Mouse (Mus musculus) mesoderm, embryonic 11.5 days (tissue): Measurements from ENCODE around the gene Stom.
A peak's percentile ranks its signal among the peaks of the same experiment; 100 is the strongest.

Experiments
- DNase-seq: peaks from one replicate; pipeline ENCODE4 v3.0.0-alpha.2; 2012; ENCODE audit warnings: low read depth, low spot score

The Stom gene

DNA sequence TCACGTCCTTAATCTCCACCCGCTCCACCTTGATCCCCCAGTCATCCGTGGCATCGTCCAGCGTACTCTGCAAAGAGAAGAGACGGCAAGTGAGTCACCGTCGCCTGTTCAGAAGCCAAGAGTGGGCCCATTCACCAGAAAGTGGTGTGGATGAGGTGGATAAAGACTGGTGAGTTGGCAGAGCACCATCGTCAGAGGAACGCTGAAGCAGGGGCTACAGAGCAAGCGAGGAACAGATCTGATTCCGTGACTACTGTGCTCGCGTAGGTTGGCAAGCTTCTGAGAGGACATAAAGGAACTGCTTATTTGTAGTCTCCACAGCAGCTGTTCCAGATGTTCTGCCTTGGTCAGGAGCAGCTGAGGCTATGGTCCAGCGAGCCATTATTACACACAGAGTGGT is 16.4 kb downstream of the Stom start:
- DNase-seq, result no peak

DNA sequence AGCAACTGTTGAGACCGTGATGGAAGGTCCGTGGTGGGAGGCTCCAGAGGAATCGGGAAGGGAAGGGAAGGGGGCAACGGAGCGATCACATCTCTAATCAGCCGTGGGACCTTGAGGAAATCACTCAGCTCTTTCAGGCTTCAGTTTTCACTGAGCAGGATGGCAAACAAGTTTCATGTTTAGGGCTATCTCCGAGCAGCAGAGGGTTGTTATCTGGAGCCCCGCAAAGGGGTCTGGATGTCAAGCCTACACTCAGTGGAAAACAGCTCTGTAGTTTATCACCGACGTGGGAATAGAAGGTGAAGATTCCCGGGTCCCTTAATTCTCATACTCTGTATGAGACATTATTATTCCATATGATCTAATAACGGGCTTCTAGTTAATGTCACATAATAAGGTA is 18.4 kb downstream of the Stom start:
- DNase-seq, result no peak

DNA sequence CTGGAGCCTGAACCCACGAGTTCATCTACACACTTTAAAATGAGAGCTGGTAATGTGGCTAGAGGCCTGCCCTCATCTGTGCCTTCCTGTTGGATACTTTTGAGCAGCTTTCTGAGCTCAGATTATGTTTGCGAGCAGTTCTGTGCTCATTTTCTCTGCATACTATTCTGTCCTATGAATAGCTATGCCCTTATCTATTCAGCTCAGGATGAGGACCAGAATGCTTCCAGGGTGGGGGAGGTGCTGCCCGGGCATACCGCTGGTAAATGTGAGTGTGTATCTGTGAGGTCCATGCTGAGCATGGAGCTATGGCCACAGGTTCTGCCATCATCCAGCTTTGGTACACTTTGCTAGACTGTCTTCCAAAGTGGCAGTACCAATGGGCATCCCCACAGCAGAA is 19.2 kb downstream of the Stom start:
- DNase-seq, result no peak

DNA sequence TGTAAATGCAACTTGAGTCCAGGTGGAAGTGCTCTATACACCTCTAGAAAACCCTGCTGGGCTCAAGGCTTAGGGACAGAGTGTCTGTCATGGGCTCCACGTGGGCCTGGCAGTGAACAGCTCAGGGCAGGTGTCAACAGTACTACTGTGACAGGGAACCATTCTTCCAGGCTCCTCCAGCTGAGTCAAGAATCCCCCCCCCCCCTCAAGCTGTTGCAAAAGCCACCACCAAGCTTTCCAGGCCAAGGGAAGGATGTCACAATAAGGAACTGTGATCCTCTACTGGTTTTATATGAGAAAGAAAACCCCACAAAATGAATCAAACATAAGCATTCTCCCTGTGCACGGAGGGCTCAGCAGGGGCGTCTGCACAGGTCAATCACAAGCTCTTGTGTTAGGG is 22.5 kb downstream of the Stom start:
- DNase-seq, result no peak

DNA sequence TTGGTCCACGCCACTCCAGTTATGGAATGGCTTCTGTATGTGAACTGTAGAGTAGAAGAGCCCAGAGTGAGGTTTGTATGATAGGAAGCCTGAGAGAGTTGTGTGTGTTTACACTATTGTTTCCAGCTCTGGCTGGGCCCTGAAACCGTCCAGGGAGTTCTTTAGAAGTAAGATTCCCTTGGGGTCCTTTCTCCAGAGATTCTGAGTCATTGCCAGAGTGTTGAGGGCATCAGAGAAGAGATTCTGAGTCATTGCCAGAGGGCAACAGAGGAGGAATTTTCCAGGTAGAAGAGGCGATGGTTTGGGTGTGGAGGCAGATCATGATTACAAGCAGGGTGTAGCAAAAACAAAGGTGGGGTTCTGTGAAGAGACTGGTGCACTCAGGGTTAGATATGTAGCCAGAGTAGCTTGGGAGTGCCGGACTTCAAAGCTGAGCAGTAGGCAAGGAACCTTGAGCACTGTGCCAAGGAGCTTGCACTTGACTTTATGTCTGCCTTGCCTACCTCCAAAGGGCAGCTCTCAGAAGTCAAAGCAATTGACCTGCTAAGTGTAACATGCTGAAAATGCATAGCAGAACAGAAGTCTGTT is 26.8 kb downstream of the Stom start:
- no peak for DNase-seq

DNA sequence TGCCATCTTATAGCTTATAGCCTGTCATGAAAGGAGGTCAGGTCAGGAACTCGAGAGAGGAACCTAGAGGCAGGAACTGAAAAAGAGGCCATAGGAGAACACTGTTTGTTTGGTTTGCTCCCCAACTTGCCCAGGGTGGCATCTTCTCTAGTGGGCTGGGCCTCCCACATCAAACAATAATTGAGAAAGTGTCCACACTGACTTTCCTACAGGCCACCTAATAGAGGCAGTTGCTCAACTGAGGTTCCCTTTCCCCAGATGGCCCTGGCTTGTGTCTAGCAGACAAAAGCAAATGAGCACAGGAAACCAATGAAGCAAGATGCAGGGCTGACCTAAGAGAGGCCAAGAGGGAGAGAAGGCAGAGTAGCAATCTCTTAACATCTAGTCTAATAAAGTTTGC is 28.6 kb downstream of the Stom start:
- no peak for DNase-seq

DNA sequence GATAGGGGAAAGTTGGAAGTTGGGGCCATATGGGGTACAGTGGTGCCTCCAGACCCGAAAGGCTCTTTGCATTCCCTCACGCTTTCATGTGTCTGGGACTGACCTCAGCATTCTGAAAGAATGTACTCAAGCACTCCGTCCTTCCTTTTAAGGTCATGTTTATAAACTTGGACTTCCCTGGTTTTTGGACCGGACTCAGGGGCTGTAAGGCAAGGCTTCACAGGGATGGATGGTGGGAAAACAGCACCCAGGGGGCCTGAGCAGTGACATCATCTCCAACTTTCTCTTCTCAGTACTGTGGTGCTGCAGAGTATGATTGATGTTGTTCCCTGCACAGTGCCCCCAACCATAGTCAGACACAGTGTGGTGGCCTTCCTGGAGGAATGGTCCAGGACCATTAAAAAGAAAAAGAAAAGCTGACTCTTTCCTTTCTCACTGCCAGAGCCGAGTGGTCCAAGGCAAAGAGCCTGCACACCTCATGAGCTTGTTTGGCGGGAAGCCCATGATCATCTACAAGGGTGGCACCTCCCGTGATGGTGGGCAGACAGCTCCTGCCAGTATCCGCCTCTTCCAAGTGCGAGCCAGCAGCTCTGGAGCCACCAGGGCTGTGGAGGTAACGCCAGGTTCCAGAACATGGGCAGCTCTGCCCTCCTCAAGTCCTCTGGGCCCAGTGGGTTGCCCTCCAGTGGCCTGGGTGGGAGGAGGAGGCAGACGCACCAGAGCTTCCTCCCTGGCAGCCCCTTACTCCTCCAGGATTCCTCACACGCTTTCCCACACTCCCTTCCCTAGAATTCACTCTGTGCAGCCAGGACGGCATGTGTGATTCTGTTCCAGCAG is 34.5 kb downstream of the Stom start:
- no peak for DNase-seq

DNA sequence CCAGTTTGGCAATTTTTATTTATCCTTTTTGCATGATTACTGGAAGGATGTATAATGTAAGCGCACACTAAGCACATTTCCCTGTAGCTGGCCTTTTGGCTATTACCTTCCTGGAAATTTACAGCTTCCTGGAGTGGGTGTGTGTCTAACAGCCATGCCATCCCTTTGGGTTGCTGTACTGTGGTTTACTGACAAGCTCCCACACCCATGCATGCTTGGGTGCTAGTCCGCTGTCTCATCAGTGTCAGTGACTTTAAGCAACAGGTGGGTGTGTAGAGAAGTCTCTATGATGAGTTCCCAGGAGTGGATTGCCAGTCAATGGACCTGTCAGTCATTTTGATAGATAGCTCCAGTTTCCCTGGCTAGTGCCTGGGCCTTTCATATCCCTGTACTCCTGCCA is 37.3 kb downstream of the Stom start:
- no peak for DNase-seq

DNA sequence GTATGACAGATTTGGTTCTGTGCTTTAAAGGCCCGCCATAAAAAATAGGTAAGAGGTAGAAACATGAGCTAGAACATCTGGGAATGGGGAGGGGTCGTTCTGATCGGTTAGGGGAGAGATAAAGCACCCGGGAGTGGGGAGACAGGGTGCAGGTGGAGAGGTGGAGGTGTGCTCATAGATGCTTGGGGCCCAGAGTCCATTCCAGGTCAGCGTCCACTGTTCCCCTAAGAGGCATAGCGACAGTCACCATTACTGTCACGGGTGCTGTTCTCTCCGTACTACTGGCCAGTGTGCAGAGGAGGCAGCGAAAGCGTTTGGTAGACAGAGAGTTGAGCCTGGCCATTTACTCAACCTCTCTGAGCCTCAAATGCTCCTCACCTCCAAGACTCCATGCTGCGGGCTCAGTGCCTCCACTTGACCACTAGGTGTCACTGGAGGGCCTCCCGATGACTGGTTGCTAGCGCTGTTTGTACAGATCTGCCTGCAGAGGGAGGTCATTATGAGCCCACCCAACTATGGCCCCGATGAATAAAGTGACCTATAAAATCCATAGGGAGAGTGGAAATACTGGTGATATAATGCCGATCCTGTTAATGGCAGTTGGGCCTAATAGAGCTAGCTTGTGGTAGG is 39.0 kb downstream of the Stom start:
- peak; percentile 86 for DNase-seq

DNA sequence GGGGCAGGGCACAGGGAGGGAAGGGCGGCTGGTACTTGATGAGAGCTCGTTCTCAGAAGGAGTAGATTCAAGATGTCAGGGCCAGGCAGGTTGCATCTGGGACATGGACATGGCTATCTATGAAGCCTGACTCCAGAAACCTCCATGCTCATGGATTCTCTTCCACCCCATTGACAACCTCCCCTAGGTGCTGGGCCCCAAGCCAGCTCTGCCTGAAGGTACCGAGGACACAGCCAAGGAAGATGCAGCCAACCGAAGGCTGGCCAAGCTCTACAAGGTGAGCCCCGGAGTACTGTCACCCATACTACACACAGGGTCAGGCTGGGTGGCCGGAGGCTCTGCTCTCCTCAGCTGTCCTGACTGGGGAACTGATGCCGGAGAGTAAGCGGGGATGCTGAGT is 43.5 kb downstream of the Stom start:
- DNase-seq, result no peak

DNA sequence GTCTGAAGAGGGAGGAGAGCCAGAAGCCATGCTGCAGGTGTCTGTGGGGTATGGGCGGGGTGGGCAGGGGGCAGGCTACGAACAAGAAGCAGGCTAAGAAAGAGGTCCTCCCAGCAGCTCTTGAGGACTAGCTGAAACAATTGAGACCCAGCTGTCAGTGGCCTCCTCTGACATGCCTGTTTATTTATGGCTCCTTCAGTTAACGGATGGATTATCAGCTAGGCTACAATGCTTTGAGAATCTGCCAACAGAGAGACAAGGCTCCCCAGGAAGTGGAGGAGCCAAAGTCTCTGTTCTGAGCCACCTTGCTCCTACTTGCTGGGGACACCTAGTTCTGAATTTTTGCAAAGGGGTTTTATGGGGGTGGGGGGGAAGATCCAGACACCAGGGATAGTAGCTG is 44.1 kb downstream of the Stom start:
- DNase-seq, result no peak

DNA sequence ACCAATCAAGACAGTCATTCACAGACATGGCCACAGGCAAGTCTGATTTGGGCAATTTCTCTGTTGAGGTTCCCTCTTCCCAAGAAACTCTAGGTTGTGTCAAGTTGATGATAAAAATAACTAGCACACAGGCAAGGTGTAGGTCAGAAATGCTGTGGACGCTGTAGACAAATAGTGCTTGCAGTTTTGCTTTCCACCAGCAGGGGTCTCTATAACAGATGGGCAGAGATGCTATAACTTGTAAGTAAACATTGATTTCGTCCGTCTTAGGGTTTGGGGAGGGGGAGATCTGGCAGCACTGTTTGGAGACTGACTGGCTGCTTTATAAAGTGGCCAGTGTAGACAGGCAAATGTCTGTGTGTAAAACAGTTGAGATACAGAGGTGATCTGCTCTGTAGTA is 44.9 kb downstream of the Stom start:
- DNase-seq, result peak; percentile 67

DNA sequence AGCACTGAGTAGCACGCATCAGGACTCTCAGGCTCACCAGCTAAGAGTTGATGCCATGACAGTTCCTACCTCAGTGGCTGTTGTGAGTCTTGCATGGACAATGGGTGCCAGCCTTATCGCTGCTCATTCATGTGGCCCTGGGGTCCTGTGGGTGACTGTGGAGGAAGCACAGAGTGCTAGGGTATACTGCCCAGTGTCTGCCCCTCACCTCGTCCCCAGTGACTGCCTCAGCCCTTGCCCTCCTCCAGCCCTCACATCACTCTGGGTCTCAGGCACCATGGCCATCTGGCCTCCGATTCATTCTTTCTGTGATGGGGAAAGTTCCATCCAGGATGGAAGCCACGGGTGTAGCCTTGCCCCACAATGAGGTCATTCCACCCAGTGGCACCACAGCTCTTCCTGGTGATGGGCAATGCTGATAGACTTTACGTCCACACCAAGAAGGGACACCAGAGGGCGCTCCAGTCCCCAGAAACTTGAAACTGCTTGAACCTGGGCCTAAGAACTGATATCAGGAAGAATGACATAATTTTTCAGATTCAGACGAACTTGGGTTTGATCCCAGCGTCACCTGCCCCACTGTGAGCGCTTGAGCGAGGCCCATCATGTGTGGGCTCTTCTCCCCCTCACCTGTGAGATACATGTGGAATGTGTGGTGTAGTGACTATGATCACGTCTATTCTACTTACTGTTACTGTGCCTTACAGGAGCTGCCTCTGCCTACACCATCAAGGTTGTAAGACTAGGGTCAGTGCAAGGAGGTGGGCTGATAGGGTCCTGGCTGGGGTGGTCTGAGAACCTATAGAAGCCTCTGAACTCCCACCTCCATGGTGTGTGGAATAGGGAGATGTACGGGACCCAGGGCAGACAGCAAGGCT is 47.8 kb downstream of the Stom start:
- peak; percentile 80 for DNase-seq

DNA sequence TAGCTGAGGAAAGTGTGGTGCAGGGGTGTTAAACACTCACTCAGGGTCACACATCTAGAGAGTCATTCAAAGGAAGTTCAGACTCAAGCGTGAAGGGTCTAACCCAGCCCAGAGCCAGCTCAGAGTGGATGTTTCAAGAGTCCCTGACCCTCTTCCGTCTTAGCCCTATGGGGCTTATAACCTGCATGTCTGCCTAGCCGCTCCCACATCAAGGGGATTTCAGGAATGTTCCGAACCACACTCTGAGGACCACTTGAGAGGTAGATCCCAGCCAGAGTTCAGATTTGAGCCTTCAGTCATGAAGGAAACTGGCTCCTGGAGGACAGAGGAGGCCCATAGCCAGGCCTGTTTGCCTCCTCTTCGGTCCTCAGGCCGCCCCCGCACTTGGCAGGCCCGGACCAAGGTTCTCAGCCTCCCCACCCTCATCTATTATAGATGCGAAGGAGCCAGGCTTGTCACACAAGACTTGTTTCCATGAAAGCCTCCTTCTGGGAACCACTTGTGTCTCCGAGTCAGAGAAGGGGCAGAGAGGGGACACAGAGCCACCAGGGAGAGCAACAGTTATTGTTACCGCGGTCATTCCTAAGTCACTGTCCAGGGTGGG is 49.7 kb downstream of the Stom start:
- DNase-seq, result no peak

DNA sequence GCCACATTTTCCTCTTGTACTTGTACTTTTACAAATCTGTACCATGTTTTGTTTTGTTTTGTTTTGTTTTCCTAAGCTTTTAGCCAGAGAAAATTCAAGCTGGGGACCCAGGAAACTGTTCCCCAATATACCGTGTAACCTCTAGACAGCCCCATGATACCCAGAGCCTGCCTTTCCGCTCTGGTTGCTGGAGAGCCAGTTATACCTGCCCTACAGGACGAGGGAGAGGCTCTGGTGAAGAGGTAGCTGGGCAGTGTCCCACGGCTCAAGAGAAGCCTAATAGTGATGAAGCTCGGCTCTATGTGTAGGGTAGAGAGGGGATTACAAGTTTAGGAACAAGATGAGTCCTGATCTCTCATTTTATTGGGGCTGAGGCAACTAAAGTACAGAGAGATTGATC is 51.6 kb downstream of the Stom start:
- no peak for DNase-seq

DNA sequence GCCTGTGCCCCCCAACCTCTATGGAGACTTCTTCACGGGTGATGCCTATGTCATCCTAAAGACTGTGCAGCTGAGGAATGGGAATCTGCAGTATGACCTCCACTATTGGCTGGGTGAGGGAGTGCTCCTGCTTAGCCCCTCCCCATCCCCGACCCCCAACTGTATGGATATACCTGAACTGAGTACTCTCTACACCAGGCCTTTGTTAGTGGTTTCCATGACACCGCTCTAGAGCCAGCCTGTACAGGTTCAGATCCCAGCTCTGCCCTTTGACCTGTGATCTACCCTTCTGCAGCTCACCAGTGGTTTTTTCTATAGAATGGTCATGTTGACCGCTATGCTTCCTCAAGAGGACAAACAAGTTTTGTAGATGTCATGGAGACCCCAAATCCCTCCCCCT is 52.8 kb downstream of the Stom start:
- no peak for DNase-seq

DNA sequence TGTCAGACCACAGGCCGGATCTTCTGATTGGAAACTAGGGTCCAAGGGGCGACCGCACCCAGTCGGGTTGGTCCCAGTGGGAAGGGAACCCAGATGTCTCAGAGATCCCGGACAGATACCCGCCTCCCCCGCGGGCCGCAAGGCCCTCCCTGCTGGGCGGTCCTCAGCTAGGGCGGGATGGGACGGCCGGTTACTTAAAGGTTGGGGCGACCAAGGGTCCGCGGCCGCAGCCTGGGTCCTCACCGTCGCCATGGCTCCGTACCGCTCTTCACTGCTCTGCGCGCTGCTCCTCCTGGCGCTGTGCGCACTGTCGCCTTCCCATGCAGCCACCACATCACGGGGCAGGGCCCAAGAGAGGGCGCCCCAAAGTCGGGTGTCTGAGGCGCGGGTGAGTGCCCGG is 54.6 kb downstream of the Stom start:
- peak; percentile 34 for DNase-seq

DNA sequence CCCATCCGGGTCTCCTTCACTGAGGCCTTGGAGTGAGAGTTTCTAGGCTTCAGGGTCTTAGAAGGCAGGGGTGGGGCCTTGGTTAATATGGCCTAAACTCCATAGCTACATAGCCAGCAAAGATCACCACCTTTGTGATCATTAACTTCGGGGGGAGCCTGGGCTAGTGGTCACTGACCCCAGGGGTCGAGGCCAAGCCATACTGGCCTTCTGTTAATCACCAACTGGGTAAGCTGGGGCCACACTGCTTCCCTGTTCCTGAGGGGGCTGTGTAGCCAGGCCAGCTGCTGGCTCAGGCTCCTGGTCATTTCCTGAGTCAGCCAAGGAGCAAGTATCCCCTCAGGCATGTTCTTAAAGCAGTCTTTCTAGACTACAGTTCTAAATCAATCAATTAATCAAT is 56.8 kb downstream of the Stom start:
- DNase-seq, result no peak

DNA sequence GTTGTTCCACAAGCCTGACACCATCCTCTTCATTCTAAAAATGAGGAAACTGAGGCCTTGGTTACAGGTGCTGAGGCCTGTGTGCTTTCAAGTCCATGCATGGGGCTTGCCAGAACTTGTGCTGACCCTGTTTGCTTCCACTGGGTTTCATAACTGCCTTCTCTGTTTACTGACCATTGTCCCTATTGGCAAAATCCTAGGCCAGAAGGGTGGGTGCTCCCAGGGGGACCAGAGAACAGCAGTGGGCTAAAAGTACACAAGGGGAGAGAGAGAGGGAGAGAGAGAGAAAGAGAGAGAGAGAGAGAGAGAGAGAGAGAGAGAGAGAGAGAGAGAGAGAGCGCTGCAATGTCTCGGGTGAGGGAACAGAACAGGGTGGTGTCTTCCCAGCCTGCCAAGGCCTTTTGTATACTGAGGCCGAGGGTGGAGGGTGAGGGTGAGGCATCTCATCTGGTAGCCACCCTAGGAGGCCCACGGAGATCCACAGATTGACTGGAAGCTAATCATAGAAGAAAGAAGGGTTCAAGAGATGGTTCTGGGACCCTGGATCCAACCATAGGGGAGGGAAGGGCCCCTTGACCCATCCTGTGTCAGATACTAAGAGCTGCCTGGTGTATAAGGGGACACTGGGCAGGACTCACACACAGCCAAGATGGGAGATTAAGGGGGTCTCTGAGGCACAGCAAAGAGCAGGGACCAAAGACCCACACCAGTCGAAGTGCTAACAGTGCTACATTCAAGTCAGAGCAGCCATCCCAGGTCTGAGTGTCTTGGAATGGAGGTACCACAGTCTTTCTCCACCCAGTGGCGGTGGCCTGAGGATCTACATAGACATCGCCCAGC is 58.2 kb downstream of the Stom start:
- no peak for DNase-seq

DNA sequence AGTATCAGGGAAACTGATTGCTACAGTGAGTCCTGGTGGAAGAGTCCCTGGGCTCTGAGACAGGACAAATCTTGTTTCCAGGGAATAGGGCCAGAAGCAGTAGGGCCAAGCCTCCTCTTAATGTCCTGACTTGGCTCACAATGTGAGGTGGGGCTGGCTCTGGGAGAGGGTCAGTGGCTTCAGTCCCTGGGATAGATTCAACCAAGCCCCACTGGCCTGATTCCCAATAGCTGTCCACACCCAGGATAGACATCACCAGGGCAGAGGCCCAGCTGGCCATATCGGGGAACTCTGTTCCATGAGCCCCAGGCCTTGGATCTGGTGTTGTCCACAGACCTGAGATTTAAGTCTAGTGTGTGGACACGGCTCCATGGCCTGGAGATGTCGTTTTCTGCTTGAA is 59.1 kb downstream of the Stom start:
- DNase-seq, result no peak

DNA sequence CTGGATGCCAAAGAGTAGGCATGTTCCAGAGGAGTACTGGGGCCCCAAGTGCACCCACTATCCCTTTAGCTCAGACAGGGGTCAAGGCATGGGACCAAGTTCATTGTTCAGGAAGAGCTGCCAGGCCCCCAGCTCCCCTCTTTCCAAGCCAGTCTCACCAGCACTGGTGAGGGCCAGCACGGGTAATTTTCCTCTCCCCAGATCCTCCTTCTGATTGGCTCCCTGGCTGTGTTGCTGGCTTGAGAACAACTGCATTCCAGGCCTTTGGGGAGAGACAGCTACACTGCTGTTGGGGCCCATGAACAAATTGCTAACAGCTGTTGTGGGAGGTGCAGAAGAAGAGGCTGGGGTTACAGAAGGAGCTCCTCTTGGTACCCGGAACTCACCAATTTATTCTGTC is 63.2 kb downstream of the Stom start:
- peak; percentile 56 for DNase-seq
